Mouse (Mus musculus) cortical plate, adult 2 months (tissue): ENCODE results near the gene Shisa8. TPM values are rescaled to one million over a fixed set of nuclear protein-coding genes. Genes with fewer than 3 reads are reported as not detected.

ENCODE experiments used
- H3K27ac ChIP-seq: fragments of 200-500 bp; 2 replicates; pipeline ENCODE4 v1.5.1; 2012; ENCODE audit warnings: low read length, control low read depth, inconsistent platforms; ENCODE audit not compliant: insufficient read depth
- H3K4me1 ChIP-seq: fragments of 200-500 bp; 2 replicates; pipeline ENCODE4 v1.6.1; 2011; ENCODE audit warnings: low read length; ENCODE audit not compliant: control insufficient read depth, insufficient read depth
- H3K4me3 ChIP-seq: fragments of 200-500 bp; 2 replicates; pipeline ENCODE4 v1.5.1; 2011; ENCODE audit warnings: mild to moderate bottlenecking, low read length, control low read depth; ENCODE audit not compliant: insufficient read depth
- CTCF ChIP-seq: fragments of 200-500 bp; IDR thresholded peaks from 2 replicates; pipeline ENCODE4 v1.5.1; 2011; ENCODE audit warnings: mild to moderate bottlenecking, control low read depth, low read length; ENCODE audit not compliant: insufficient read depth; ENCODE audit errors: extremely low read depth
- POLR2A ChIP-seq: fragments of 200-500 bp; IDR thresholded peaks from 2 replicates; pipeline ENCODE4 v1.6.1; 2011; ENCODE audit warnings: mild to moderate bottlenecking, low read length, control low read depth; ENCODE audit not compliant: insufficient read depth; ENCODE audit errors: extremely low read depth
- polyA plus RNA-seq: library from polyadenylated mRNA; depleted of rRNA; stranded (reverse); fragments of >200 nt; gene quantifications from 2 replicates; pipeline ENCODE4 v1.2.3, GENCODE M21; 2012

Gene Shisa8
- polyA plus RNA-seq, 1 experiment, result 5.3 TPM

DNA sequence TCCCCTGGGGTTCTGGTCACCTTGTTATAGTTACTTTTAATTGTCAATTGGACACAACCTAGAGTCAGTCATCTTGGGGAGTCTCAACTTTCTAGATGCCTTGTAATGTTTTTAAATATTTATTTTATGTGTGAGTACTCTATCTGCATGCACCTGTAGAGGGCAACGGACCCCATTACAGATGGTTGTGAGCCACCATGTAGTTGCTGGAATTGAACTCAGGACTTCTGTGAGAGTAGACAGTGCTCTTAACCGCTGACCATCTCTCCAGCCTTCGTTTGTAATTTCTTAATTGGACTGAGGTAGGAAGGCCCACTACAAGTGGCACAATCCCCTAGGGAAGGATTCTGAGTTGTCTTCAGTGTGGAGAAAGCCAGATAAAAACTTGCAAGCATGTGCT is 30.7 kb upstream of the Shisa8 start:
- Histone ChIP-seq H3K4me3 (peak overlapping the region; percentile 70; the same call in 1 of the 2 replicates), H3K4me1 (no peaks in the 10 kb centered on the region), H3K27ac (no peak overlapping the region)
- no peak for TF ChIP-seq POLR2A
- TF ChIP-seq CTCF, result no peak

DNA sequence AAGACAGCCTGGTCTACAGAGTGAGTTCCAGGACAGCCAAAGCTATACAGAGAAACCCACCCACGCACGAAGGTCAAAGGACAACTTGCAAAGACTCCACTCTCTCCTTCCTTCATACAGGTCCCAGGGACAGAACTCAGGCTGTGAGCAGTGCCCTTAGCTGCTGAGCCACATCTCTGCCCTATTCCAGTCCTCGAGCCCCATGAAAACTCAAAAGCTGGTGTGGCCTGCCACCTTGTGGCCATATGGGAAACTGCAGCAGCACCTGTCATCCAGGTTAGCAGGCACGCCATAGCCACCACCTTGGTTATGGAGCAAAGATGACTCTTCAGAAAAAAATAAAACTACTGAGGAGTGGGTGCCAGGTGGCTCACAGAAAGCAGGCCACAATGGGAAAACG is 23.9 kb upstream of the Shisa8 start:
- no peak for TF ChIP-seq POLR2A
- peak; percentile 98 for TF ChIP-seq CTCF
- Histone ChIP-seq H3K4me3 (no peak overlapping the region), H3K27ac (no peak overlapping the region), H3K4me1 (no peaks in the 10 kb centered on the region)

GRCm38 (mm10) chr15:82235661-82236060 is 23.0 kb upstream of the Shisa8 start:
- no peak for TF ChIP-seq CTCF
- no peak for TF ChIP-seq POLR2A
- Histone ChIP-seq H3K27ac (no peak overlapping the region), H3K4me3 (no peak overlapping the region), H3K4me1 (no peaks in the 10 kb centered on the region)

GRCm38 (mm10) chr15:82232651-82233050 is 20.0 kb upstream of the Shisa8 start:
- TF ChIP-seq CTCF (no peak), POLR2A (no peak)
- Histone ChIP-seq H3K27ac (no peak overlapping the region), H3K4me3 (no peak overlapping the region), H3K4me1 (no peaks in the 10 kb centered on the region)

GRCm38 (mm10) chr15:82231591-82232378 is 19.2 kb upstream of the Shisa8 start:
- H3K27ac ChIP-seq, result no peak overlapping the region
- TF ChIP-seq POLR2A, result no peak

GRCm38 (mm10) chr15:82231100-82231499 is 18.5 kb upstream of the Shisa8 start:
- TF ChIP-seq POLR2A (no peak), CTCF (no peak)
- Histone ChIP-seq H3K27ac (no peak overlapping the region), H3K4me3 (no peak overlapping the region), H3K4me1 (no peaks in the 10 kb centered on the region)

More at GRCm38 (mm10) chr15:82231591-82232378, 19.2 kb upstream of the Shisa8 start:
- no peak overlapping the region for H3K4me3 ChIP-seq
- no peaks in the 10 kb centered on the region for H3K4me1 ChIP-seq

- TF ChIP-seq POLR2A, result no peak
- no peak for TF ChIP-seq CTCF
- Histone ChIP-seq H3K4me1 (no peaks in the 10 kb centered on the region), H3K4me3 (no peak overlapping the region), H3K27ac (no peak overlapping the region)
Observed at GRCm38 (mm10) chr15:82230098-82230611, 17.5 kb upstream of the Shisa8 start.

GRCm38 (mm10) chr15:82229542-82230045 is 17.0 kb upstream of the Shisa8 start:
- no peak overlapping the region for H3K4me3 ChIP-seq
- no peaks in the 10 kb centered on the region for H3K4me1 ChIP-seq
- H3K27ac ChIP-seq, result no peak overlapping the region
- TF ChIP-seq POLR2A (no peak), CTCF (no peak)

DNA sequence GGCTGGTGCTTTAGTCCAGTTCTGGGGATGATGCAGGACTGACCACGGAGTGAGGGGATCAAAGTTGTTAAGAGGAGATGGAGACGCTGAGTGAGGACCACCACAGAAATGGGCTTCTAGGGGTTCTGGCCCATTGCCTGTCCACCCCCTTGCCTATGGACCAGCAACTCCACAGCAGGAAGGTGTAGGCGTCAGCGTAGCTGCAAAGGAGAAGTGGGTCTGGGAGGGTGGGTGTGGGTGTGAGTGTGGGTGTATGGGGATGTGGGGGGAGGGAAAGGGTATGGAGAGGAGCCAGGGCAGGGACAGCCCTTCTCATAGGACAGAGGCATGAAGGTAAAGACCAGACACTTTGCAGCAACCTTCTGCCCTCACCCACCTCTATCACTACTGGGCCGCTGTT is 13.2 kb upstream of the Shisa8 start:
- Histone ChIP-seq H3K27ac (no peak overlapping the region), H3K4me1 (no peaks in the 10 kb centered on the region), H3K4me3 (no peak overlapping the region)
- TF ChIP-seq CTCF (no peak), POLR2A (no peak)

GRCm38 (mm10) chr15:82224602-82225215 is 12.1 kb upstream of the Shisa8 start:
- Histone ChIP-seq H3K4me1 (no peaks in the 10 kb centered on the region), H3K27ac (no peak overlapping the region), H3K4me3 (no peak overlapping the region)
- TF ChIP-seq POLR2A (no peak), CTCF (no peak)
